Mouse (Mus musculus): ENCODE data around the gene Mrps21. TPM values are rescaled to one million over a fixed set of nuclear protein-coding genes. Genes with fewer than 3 reads are reported as not detected.

Mrps21 gene
- polyA plus RNA-seq, 1 experiment from 2014 or later, result 348 TPM

GRCm38 (mm10) chr3:95882816-95883425 lies 11.6 kb upstream of the Mrps21 start:
- Histone ChIP-seq H3K4me2 (ENCODE audit: low read depth) (peak overlapping the region; percentile 63), H3K27ac (ENCODE audit: low read depth, low read length) (no peak overlapping the region), H3K27me3 (ENCODE audit: control insufficient read depth, insufficient read depth, low read length) (no peaks in the 10 kb centered on the region), H3K4me1 (ENCODE audit: control insufficient read depth, insufficient read depth, low read length) (peaks cover 6% of the 10 kb centered on the region; the same call in 1 of the 2 replicates), H3K36me3 (ENCODE audit: control insufficient read depth, insufficient read depth, low read length) (no peaks in the 10 kb centered on the region), H3K9me3 (ENCODE audit: control insufficient read depth, low read length) (no peaks in the 10 kb centered on the region), H3K4me3 (ENCODE audit: low read depth, low read length) (peak overlapping the region; percentile 46), H3K9ac (ENCODE audit: low read length) (peak overlapping the region; percentile 20)
- ATAC-seq (ENCODE audit: insufficient read depth, low FRiP score, low TSS enrichment), result no peak; the same call in 1 of the 2 replicates
- 2% methylated on average over 24 of the region's 24 CpGs for WGBS
- DNase-seq (ENCODE audit: low spot score), result peak; percentile 73

GRCm38 (mm10) chr3:95881979-95882815 lies 10.9 kb upstream of the Mrps21 start, which contains the start of gene Ciart:
Gene Ciart, minus strand, starts transcription at chr3:95882251.
- peak; percentile 99 for ATAC-seq (ENCODE audit: insufficient read depth, low FRiP score, low TSS enrichment)

GRCm38 (mm10) chr3:95879063-95879462 lies 7.7 kb upstream of the Mrps21 start:
- no peaks in the 10 kb centered on the region for H3K36me3 ChIP-seq (ENCODE audit: control insufficient read depth, insufficient read depth, low read length)
- DNase-seq (ENCODE audit: low spot score) (no peak), ATAC-seq (ENCODE audit: insufficient read depth, low FRiP score, low TSS enrichment) (no peak)
- 90% methylated on average over 4 of the region's 4 CpGs for WGBS
- no peak overlapping the region for H3K4me2 ChIP-seq (ENCODE audit: low read depth)
- no peaks in the 10 kb centered on the region for H3K9me3 ChIP-seq (ENCODE audit: control insufficient read depth, low read length)
- no peak overlapping the region for H3K9ac ChIP-seq (ENCODE audit: low read length)
- H3K27me3 ChIP-seq (ENCODE audit: control insufficient read depth, insufficient read depth, low read length), result no peaks in the 10 kb centered on the region
- H3K4me1 ChIP-seq (ENCODE audit: control insufficient read depth, insufficient read depth, low read length), result peaks cover 6% of the 10 kb centered on the region; the same call in 1 of the 2 replicates
- no peak overlapping the region for H3K27ac ChIP-seq (ENCODE audit: low read depth, low read length)
- H3K4me3 ChIP-seq (ENCODE audit: low read depth, low read length), result no peak overlapping the region

More at GRCm38 (mm10) chr3:95881979-95882815, 10.9 kb upstream of the Mrps21 start, which contains the start of gene Ciart:
- WGBS, result under 1% methylated on average over 66 of the region's 66 CpGs
- peaks cover 6% of the 10 kb centered on the region; the same call in 1 of the 2 replicates for H3K4me1 ChIP-seq (ENCODE audit: control insufficient read depth, insufficient read depth, low read length)
- peak within 1 kb of the TSS; percentile 41 for H3K9ac ChIP-seq (ENCODE audit: low read length)
- peak within 1 kb of the TSS; percentile 46 for H3K4me3 ChIP-seq (ENCODE audit: low read depth, low read length)
- no peaks in the 10 kb centered on the region for H3K36me3 ChIP-seq (ENCODE audit: control insufficient read depth, insufficient read depth, low read length)
- H3K27me3 ChIP-seq (ENCODE audit: control insufficient read depth, insufficient read depth, low read length), result no peaks in the 10 kb centered on the region
- DNase-seq (ENCODE audit: low spot score), result peak; percentile 95
- no peaks in the 10 kb centered on the region for H3K9me3 ChIP-seq (ENCODE audit: control insufficient read depth, low read length)
- H3K4me2 ChIP-seq (ENCODE audit: low read depth), result peak within 1 kb of the TSS; percentile 63
- no peak within 1 kb of the TSS for H3K27ac ChIP-seq (ENCODE audit: low read depth, low read length)

GRCm38 (mm10) chr3:95872048-95872447 lies 729 bp upstream of the Mrps21 start:
- H3K9me3 ChIP-seq (ENCODE audit: control insufficient read depth, low read length), result no peaks in the 10 kb centered on the region
- peak overlapping the region; percentile 7 for H3K9ac ChIP-seq (ENCODE audit: low read length)
- no peaks in the 10 kb centered on the region for H3K27me3 ChIP-seq (ENCODE audit: control insufficient read depth, insufficient read depth, low read length)
- H3K27ac ChIP-seq (ENCODE audit: low read depth, low read length), result no peak overlapping the region
- no peak for ATAC-seq (ENCODE audit: insufficient read depth, low FRiP score, low TSS enrichment)
- peak overlapping the region; percentile 58 for H3K4me3 ChIP-seq (ENCODE audit: low read depth, low read length)
- DNase-seq (ENCODE audit: low spot score), result no peak
- peaks cover 3% of the 10 kb centered on the region; the same call in 1 of the 2 replicates for H3K36me3 ChIP-seq (ENCODE audit: control insufficient read depth, insufficient read depth, low read length)
- H3K4me1 ChIP-seq (ENCODE audit: control insufficient read depth, insufficient read depth, low read length), result peaks cover 8% of the 10 kb centered on the region
- WGBS, result 86% methylated on average over 7 of the region's 7 CpGs
- H3K4me2 ChIP-seq (ENCODE audit: low read depth), result peak overlapping the region; percentile 70

- peak overlapping the region; percentile 70 for H3K4me2 ChIP-seq (ENCODE audit: low read depth)
- no peaks in the 10 kb centered on the region for H3K9me3 ChIP-seq (ENCODE audit: control insufficient read depth, low read length)
- ATAC-seq (ENCODE audit: insufficient read depth, low FRiP score, low TSS enrichment) (0 out of 2 replicates have a peak, but pooled peaks have one; percentile 27), DNase-seq (ENCODE audit: low spot score) (no peak)
- H3K36me3 ChIP-seq (ENCODE audit: control insufficient read depth, insufficient read depth, low read length), result peaks cover 3% of the 10 kb centered on the region; the same call in 1 of the 2 replicates
- peak overlapping the region; percentile 65; the same call in 1 of the 2 replicates for H3K27ac ChIP-seq (ENCODE audit: low read depth, low read length)
- no peaks in the 10 kb centered on the region for H3K27me3 ChIP-seq (ENCODE audit: control insufficient read depth, insufficient read depth, low read length)
- peaks cover 8% of the 10 kb centered on the region for H3K4me1 ChIP-seq (ENCODE audit: control insufficient read depth, insufficient read depth, low read length)
- WGBS, result 8% methylated on average over 15 of the region's 15 CpGs
- peak overlapping the region; percentile 58 for H3K4me3 ChIP-seq (ENCODE audit: low read depth, low read length)
- peak overlapping the region; percentile 75 for H3K9ac ChIP-seq (ENCODE audit: low read length)
These were observed 343 bp downstream of the Mrps21 start for GRCm38 (mm10) chr3:95870976-95871375.

- Histone ChIP-seq H3K9ac (ENCODE audit: low read length) (no peak overlapping the region), H3K4me1 (ENCODE audit: control insufficient read depth, insufficient read depth, low read length) (peaks cover 8% of the 10 kb centered on the region), H3K27me3 (ENCODE audit: control insufficient read depth, insufficient read depth, low read length) (no peaks in the 10 kb centered on the region), H3K36me3 (ENCODE audit: control insufficient read depth, insufficient read depth, low read length) (peaks cover 5% of the 10 kb centered on the region; the same call in 1 of the 2 replicates), H3K27ac (ENCODE audit: low read depth, low read length) (no peak overlapping the region), H3K4me2 (ENCODE audit: low read depth) (no peak overlapping the region), H3K9me3 (ENCODE audit: control insufficient read depth, low read length) (no peaks in the 10 kb centered on the region), H3K4me3 (ENCODE audit: low read depth, low read length) (no peak overlapping the region)
- 95% methylated on average over 2 of the region's 2 CpGs for WGBS
- DNase-seq (ENCODE audit: low spot score) (no peak), ATAC-seq (ENCODE audit: insufficient read depth, low FRiP score, low TSS enrichment) (no peak)
These were observed 3.9 kb downstream of the Mrps21 start for GRCm38 (mm10) chr3:95867408-95867807.

- DNase-seq (ENCODE audit: low spot score), result no peak
- H3K4me3 ChIP-seq (ENCODE audit: low read depth, low read length), result no peak overlapping the region
- 90% methylated on average over 5 of the region's 5 CpGs for WGBS
These were observed 5.2 kb downstream of the Mrps21 start for GRCm38 (mm10) chr3:95866071-95866470.

GRCm38 (mm10) chr3:95865571-95865970 lies 5.7 kb downstream of the Mrps21 start:
- no peaks in the 10 kb centered on the region for H3K9me3 ChIP-seq (ENCODE audit: control insufficient read depth, low read length)
- peaks cover 5% of the 10 kb centered on the region; the same call in 1 of the 2 replicates for H3K36me3 ChIP-seq (ENCODE audit: control insufficient read depth, insufficient read depth, low read length)
- 92% methylated on average over 20 of the region's 20 CpGs for WGBS
- DNase-seq (ENCODE audit: low spot score) (no peak), ATAC-seq (ENCODE audit: insufficient read depth, low FRiP score, low TSS enrichment) (no peak)
- no peak overlapping the region for H3K4me3 ChIP-seq (ENCODE audit: low read depth, low read length)
- no peak overlapping the region for H3K9ac ChIP-seq (ENCODE audit: low read length)
- H3K27ac ChIP-seq (ENCODE audit: low read depth, low read length), result no peak overlapping the region
- no peak overlapping the region for H3K4me2 ChIP-seq (ENCODE audit: low read depth)
- peaks cover 2% of the 10 kb centered on the region for H3K4me1 ChIP-seq (ENCODE audit: control insufficient read depth, insufficient read depth, low read length)
- H3K27me3 ChIP-seq (ENCODE audit: control insufficient read depth, insufficient read depth, low read length), result no peaks in the 10 kb centered on the region

More at GRCm38 (mm10) chr3:95866071-95866470, 5.2 kb downstream of the Mrps21 start:
- Histone ChIP-seq H3K9me3 (ENCODE audit: control insufficient read depth, low read length) (no peaks in the 10 kb centered on the region), H3K36me3 (ENCODE audit: control insufficient read depth, insufficient read depth, low read length) (peaks cover 5% of the 10 kb centered on the region; the same call in 1 of the 2 replicates), H3K27ac (ENCODE audit: low read depth, low read length) (no peak overlapping the region), H3K9ac (ENCODE audit: low read length) (no peak overlapping the region), H3K4me1 (ENCODE audit: control insufficient read depth, insufficient read depth, low read length) (peaks cover 4% of the 10 kb centered on the region), H3K27me3 (ENCODE audit: control insufficient read depth, insufficient read depth, low read length) (no peaks in the 10 kb centered on the region), H3K4me2 (ENCODE audit: low read depth) (no peak overlapping the region)
- no peak for ATAC-seq (ENCODE audit: insufficient read depth, low FRiP score, low TSS enrichment)

All from neural tube, embryonic 11.5 days (tissue).